Mouse (Mus musculus) megakaryocyte, embryonic 14.5 days (primary cell): ENCODE measurements around the gene Fgf14. TPM values are rescaled to one million over a fixed set of nuclear protein-coding genes. Genes with fewer than 3 reads are reported as not detected.
"Not testable (repeated sequence)": the region's sequence is repeated elsewhere in the genome, so short reads cannot be mapped to it uniquely, and the experiment has no call there.

Experiments
- H3K27me3 ChIP-seq: replicated peaks from 2 replicates; pipeline ENCODE3; 2012; ENCODE audit warnings: inconsistent platforms
- H3K36me3 ChIP-seq: replicated peaks from 2 replicates; pipeline ENCODE3; 2012; ENCODE audit warnings: low read length, inconsistent platforms, mixed read lengths
- H3K4me1 ChIP-seq: 2 replicates; pipeline ENCODE4 v1.6.1; 2012; ENCODE audit warnings: inconsistent platforms
- H3K4me3 ChIP-seq: replicated peaks from 2 replicates; pipeline ENCODE3; 2012; ENCODE audit warnings: moderate library complexity, mild to moderate bottlenecking, inconsistent platforms
- H3K9me3 ChIP-seq: 2 replicates; pipeline ENCODE4 v1.6.1; 2012; ENCODE audit warnings: inconsistent platforms
- FLI1 ChIP-seq: IDR thresholded peaks from 2 replicates; pipeline ENCODE4 v1.6.1; 2012; ENCODE audit warnings: low read length, inconsistent platforms, mixed read lengths
- GATA1 ChIP-seq: IDR thresholded peaks from 3 replicates; pipeline ENCODE4 v1.6.1; 2012; ENCODE audit warnings: mixed read lengths, low read length, inconsistent platforms, borderline replicate concordance
- polyA plus RNA-seq: library from polyadenylated mRNA; stranded (reverse); fragments of >175 nt; gene quantifications from 2 replicates; pipeline ENCODE4 v1.2.3, GENCODE M21; 2012; ENCODE audit warnings: low replicate concordance; ENCODE audit not compliant: insufficient read depth

Fgf14 gene
- polyA plus RNA-seq, 1 experiment, result not detected

DNA sequence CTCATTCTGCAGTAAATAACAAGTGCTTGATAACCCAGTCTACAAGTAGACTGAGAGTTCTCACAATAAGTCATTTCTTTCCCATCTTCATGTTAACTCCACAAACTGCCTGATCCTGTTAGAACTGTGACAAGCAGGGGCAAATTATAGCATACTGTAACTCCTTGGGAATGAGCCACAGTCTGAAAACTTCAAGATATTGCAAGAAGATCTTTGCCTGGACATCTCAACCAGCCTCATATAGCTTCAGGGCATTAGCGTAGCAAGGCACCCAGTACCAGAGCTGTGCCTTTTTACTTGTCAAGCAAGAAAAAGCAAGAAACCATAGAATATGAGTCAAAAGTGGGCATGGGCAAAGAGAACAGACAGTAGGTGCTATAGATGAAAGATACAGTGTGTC lies 188.0 kb downstream of the Fgf14 start:
- no peaks in the 10 kb centered on the region for H3K36me3 ChIP-seq

GRCm38 (mm10) chr14:124485261-124485660 lies 191.7 kb downstream of the Fgf14 start:
- TF ChIP-seq GATA1 (no peak), FLI1 (no peak)
- H3K36me3 ChIP-seq, result no peaks in the 10 kb centered on the region
- no peaks in the 10 kb centered on the region for H3K4me1 ChIP-seq
- H3K4me3 ChIP-seq, result no peak overlapping the region
- H3K9me3 ChIP-seq, result peaks cover 7% of the 10 kb centered on the region; the same call in 1 of the 2 replicates
- H3K27me3 ChIP-seq, result no peaks in the 10 kb centered on the region

More for the DNA sequence above, 188.0 kb downstream of the Fgf14 start:
- no peaks in the 10 kb centered on the region for H3K27me3 ChIP-seq
- H3K4me1 ChIP-seq, result no peaks in the 10 kb centered on the region
- no peak overlapping the region for H3K4me3 ChIP-seq
- peaks cover 7% of the 10 kb centered on the region; the same call in 1 of the 2 replicates for H3K9me3 ChIP-seq
- no peak for TF ChIP-seq GATA1
- TF ChIP-seq FLI1, result no peak

GRCm38 (mm10) chr14:124474066-124474667 lies 202.8 kb downstream of the Fgf14 start:
- Histone ChIP-seq H3K4me3 (no peak overlapping the region), H3K36me3 (no peaks in the 10 kb centered on the region), H3K4me1 (no peaks in the 10 kb centered on the region), H3K27me3 (no peaks in the 10 kb centered on the region), H3K9me3 (no peaks in the 10 kb centered on the region)
- no peak for TF ChIP-seq FLI1
- TF ChIP-seq GATA1, result no peak

- H3K27me3 ChIP-seq, result no peaks in the 10 kb centered on the region
- no peak overlapping the region for H3K4me3 ChIP-seq
- no peaks in the 10 kb centered on the region for H3K36me3 ChIP-seq
- no peaks in the 10 kb centered on the region for H3K4me1 ChIP-seq
- TF ChIP-seq FLI1, result no peak
- no peak for TF ChIP-seq GATA1
- H3K9me3 ChIP-seq, result no peaks in the 10 kb centered on the region
Observed at GRCm38 (mm10) chr14:124470909-124471308, 206.0 kb downstream of the Fgf14 start.

DNA sequence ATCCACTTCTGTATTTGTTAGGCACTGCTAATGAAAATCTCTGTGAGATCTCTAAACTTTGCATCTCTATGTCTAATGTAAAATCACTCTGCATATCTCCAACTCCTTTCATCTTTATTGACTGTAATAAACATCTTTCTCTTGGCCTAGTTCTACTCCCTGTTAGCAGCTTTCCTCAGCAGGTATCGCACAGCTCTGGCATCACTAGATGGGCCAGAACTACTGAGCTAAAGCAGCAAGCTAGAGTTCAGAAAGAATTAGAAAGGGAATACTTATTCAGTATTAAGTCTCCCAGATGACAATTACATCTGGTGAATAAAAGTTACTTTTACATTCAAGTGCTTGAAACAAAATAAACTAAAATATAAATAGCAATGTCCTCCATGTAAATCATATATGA lies 221.8 kb downstream of the Fgf14 start:
- TF ChIP-seq GATA1 (no peak), FLI1 (no peak)
- H3K27me3 ChIP-seq, result no peaks in the 10 kb centered on the region
- no peaks in the 10 kb centered on the region for H3K9me3 ChIP-seq
- H3K4me3 ChIP-seq, result no peak overlapping the region
- no peaks in the 10 kb centered on the region for H3K36me3 ChIP-seq
- no peaks in the 10 kb centered on the region for H3K4me1 ChIP-seq

DNA sequence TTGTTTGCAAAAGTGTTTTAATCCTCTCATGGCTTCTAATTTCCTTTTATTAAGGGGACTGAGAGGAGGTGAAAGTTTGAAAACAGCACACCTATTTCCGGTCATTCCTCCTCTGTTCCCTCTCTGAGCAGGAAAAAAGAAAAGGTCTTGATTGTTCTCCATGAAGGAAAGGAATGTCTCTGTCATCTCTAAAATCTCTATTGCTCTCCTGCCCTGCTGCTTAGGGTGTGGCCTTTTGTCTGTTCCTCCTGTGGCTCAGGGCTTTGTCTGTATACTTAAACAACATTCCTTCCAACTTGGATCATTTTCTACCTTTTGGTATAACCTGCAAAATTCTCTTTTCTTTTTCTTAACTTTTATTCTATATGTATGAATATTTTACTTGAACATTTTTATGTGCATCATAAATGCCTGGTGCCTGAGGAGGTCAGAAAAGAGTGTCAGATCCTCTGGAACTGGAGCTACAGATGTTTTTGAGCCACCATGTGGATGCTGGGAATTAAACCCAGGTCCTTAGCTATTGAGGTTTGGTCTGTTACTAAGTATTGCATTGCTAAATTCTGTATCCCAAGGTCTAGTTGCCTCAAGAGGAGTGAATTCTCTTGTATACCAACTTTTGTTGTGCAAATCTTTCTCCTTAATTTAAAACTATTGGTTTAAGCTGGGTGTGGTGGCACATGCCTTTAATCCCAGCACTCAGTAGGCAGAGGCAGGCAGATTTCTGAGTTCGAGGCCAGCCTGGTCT lies 230.7 kb downstream of the Fgf14 start:
- no peak overlapping the region for H3K4me3 ChIP-seq
- no peaks in the 10 kb centered on the region for H3K27me3 ChIP-seq
- H3K4me1 ChIP-seq, result no peaks in the 10 kb centered on the region
- H3K36me3 ChIP-seq, result no peaks in the 10 kb centered on the region
- no peaks in the 10 kb centered on the region for H3K9me3 ChIP-seq
- TF ChIP-seq GATA1 (no peak), FLI1 (no peak)

GRCm38 (mm10) chr14:124444831-124445230 lies 232.1 kb downstream of the Fgf14 start:
- no peaks in the 10 kb centered on the region for H3K4me1 ChIP-seq
- no peak for TF ChIP-seq FLI1
- no peaks in the 10 kb centered on the region for H3K36me3 ChIP-seq
- H3K27me3 ChIP-seq, result no peaks in the 10 kb centered on the region
- no peaks in the 10 kb centered on the region for H3K9me3 ChIP-seq
- H3K4me3 ChIP-seq, result no peak overlapping the region

GRCm38 (mm10) chr14:124439298-124439697 lies 237.6 kb downstream of the Fgf14 start:
- not testable (repeated sequence) for H3K4me3 ChIP-seq, H3K4me1 ChIP-seq, H3K27me3 ChIP-seq, H3K36me3 ChIP-seq, H3K9me3 ChIP-seq

GRCm38 (mm10) chr14:124411890-124412289 lies 265.0 kb downstream of the Fgf14 start:
- peaks cover 5% of the 10 kb centered on the region; the same call in 1 of the 2 replicates for H3K9me3 ChIP-seq
- H3K36me3 ChIP-seq, result no peaks in the 10 kb centered on the region
- no peaks in the 10 kb centered on the region for H3K4me1 ChIP-seq
- no peak overlapping the region for H3K4me3 ChIP-seq
- TF ChIP-seq FLI1 (no peak), GATA1 (no peak)
- H3K27me3 ChIP-seq, result no peaks in the 10 kb centered on the region

DNA sequence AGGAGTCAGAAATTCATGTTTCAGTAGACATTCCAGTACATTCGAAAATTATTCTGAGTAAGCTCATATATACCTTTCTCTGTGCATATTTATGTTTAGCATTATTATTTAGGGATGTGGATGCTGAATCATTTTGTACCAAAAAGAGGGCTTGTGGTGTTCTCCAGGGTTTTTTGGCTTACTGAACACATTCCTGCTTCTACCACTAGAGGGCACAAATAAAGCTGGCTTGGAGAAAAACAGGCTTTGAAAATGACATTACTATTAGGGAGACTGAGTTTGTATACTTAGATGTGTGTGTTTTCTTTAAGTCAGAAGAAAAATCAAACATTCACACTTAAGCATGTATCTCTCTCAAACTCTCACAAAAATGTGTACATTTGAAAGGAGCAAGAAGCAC lies 266.0 kb downstream of the Fgf14 start:
- Histone ChIP-seq H3K27me3 (no peaks in the 10 kb centered on the region), H3K4me3 (no peak overlapping the region), H3K36me3 (no peaks in the 10 kb centered on the region), H3K4me1 (no peaks in the 10 kb centered on the region), H3K9me3 (peaks cover 5% of the 10 kb centered on the region; the same call in 1 of the 2 replicates)
- TF ChIP-seq GATA1 (no peak), FLI1 (no peak)
